Mouse (Mus musculus): ENCODE results near the gene Epb41l3. TPM values are rescaled to one million over a fixed set of nuclear protein-coding genes. Genes with fewer than 3 reads are reported as not detected.

Epb41l3 gene
- total RNA-seq, 4 experiments from 2014 or later = 13.7 to 19.4 (median 14.6) TPM

GRCm38 (mm10) chr17:69237172-69237571, 161.7 kb downstream of the Epb41l3 start:
- no peak for DNase-seq (ENCODE audit: low spot score)

DNA sequence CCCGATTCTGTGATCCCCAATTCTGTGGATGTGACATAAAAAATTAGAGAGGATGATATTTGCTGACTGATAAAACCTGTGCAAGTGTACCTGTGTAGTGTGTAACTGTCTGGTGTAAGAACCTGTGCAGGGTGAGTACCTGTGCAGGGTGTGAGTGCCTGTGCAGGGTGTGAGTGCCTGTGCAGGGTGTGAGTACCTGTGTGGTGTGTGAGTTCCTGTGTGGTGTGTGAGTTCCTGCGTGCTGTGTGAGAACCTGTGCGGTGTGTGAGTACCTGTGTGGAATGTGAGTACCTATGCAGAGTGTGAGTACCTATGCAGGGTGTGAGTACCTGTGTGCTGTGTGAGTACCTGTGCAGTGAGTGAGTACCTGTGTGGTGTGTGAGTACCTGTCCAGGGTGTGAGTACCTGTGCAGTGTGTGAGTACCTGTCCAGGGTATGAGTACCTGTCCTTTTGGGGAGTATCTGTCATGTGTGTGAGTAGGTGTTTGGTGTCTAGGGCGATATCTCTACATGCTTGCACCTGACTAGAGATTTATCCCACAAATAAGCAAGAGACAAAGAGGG, 163.4 kb downstream of the Epb41l3 start:
- DNase-seq (ENCODE audit: low spot score) = no peak

DNA sequence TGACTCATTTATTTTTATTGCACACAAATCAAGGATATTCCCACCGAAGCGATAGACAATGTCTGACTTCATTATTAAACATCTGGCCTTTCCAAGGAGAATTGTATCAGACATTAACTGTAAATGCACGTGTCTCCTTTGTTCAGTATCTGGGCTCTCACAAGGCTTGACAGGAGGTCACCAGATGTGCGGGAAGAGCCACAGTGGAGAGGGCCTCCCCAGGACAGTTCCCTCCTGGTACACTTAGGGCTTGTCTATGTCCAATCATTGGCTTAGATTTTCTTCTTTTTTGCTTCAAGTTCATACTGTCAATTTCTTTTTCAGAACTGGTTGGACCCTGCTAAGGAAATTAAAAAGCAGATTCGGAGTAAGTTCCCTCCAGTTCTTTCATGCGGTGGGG, 163.9 kb downstream of the Epb41l3 start:
- no peak for DNase-seq (ENCODE audit: low spot score)

- DNase-seq (ENCODE audit: low spot score) = no peak
Measured at GRCm38 (mm10) chr17:69255834-69256233, 180.4 kb downstream of the Epb41l3 start.

- DNase-seq (ENCODE audit: low spot score) = peak; percentile 6
Measured at GRCm38 (mm10) chr17:69256441-69256840, 181.0 kb downstream of the Epb41l3 start.

- no peak for DNase-seq (ENCODE audit: low spot score)
Measured at GRCm38 (mm10) chr17:69263810-69264565, 188.5 kb downstream of the Epb41l3 start.

DNA sequence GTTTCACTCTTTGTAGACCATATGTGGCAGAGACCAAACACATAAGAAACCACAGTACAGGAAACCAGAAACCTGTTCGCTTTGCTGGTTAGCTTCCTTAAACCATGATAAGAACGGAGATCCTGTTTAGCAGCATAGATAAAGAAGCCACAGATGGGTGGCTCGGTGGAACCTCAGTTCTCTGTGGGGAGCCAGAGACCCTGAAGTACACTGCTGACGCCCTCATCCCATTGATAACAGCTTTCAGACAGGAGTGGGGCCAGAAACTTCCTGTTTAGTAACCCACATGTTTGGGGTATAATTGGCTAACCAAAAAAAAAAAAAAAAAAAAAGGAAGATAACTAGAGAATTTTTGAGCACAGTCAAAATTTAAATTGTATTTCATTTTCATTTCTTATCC, 189.7 kb downstream of the Epb41l3 start:
- DNase-seq (ENCODE audit: low spot score) = no peak

DNA sequence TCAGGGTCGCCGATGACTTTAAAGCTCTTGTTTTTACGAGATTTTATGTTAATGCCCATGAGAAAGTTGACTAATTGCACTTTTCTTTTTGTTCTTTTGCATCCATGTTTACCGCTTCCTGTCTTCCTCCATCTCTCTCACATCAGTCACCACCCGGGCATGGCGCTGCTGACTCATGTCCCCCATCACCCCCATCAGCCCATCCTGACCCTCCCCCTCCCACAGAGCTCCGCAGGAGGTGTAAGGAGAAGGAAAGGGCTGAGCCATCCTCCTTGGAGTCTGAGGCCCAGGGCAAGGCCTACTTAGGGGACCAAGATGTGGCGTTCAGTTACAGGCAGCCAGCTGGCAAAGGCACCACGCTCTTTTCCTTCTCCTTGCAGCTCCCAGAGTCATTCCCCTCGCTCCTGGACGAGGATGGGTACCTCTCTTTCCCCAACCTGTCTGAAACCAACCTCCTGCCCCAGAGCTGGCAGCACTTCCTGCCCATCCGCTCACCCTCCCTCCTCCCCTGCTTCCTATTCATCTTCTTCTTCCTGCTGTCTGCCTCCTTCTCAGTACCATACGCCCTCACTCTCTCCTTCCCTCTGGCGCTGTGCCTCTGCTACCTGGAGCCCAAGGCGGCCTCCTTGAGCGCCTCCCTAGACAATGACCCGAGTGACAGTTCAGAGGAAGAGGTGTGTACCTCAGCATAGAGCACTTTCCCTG, 190.4 kb downstream of the Epb41l3 start:
- DNase-seq (ENCODE audit: low spot score) = no peak

DNA sequence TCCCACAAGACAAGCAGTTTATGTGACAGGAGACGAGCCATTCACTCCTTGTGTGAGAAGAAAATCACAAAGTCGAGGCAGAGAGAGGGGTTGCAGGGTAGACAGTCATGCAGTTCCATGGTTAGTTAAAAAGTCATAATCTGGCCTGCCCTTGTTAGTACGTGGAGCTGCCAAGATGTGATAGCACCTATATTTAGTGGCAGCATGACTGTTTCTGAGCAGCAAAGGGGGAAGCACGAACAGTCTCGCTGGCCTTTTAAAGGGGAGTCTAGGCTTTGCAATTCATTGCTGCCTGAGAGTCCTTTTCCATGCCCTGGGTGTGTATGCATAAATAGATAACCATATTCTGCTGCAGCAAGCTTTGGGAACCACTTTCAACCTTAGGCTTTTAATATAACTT, 191.5 kb downstream of the Epb41l3 start:
- peak; percentile 14 for DNase-seq (ENCODE audit: low spot score)

DNA sequence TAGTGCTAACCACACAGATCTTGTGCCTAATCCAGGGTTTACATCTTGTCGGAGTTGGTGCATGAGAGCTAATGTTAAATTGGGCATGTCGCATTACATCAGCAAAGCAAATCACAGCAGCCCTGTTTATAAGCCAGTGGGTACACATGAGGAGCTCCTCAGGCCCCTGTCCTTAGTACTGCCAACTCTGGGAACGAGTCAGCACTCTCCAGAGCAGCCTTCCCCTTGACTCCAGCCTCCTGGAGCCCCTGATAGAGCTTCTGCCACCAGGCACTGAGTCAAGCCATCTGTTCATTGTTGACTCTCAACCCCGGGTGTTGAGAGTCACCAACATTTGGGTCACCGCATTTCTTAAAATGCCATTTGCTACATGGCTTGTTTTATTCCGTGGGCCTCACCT, 192.0 kb downstream of the Epb41l3 start:
- DNase-seq (ENCODE audit: low spot score) = peak; percentile 28

DNA sequence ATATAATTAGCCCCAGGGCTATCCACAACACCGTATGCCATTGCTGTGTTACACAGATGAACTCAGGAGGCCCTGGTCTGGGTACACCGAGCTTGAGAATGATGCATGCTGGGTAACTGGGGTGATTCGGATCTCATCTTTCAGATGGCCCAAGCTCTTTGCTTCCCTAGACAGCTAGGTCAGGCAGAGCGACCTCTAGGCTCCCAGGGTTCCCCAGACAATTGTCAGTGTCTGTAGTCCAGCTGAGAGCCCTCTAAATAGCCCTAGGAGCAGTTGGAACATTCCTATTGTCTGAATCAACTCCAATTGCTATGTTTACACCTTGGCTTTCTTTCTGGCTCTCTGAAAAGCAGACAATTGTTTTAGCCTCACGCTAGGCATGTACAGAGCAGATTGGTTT, 201.9 kb downstream of the Epb41l3 start:
- peak; percentile 38 for DNase-seq (ENCODE audit: low spot score)

DNA sequence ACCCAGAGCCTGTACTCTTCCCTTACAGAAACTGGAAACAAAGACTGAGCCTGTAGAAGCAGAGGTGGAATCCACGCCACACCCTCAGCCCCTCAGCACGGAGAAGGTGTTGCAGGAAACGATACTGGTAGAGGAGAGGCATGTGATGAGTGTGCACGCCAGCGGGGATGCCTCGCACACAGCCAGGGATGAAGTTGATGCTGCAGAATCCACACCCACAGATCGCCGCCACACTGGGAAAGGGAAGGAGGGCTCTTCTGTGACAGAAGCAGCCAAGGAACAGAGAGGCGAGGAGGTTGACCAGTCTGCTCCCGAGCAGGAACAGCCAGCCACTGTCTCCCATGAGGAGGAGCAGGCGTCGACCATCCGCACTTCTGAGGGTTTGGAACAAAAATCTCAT, 209.0 kb downstream of the Epb41l3 start:
- DNase-seq (ENCODE audit: low spot score) = no peak

GRCm38 (mm10) chr17:69288130-69288529, 212.6 kb downstream of the Epb41l3 start:
- no peak for DNase-seq (ENCODE audit: low spot score)

DNA sequence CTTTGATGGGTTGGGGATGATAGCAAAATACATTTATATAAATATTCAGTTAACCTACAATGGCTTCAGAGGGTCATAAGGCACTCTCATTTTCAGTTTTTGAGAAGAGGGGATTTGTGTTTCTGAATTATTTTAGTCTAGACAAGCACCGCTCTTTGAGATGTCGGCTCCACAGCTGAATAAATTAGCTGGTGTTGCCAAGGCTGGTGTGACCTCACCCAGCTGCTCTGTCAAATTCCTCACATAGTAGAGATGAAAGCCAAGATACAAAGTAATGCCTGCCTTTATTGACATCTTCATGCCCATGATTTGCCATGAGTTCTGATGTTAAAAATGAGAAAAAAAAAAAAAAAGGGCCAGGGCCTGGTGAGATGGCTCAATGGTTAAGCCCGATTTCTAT, 214.8 kb downstream of the Epb41l3 start:
- DNase-seq (ENCODE audit: low spot score) = no peak

DNA sequence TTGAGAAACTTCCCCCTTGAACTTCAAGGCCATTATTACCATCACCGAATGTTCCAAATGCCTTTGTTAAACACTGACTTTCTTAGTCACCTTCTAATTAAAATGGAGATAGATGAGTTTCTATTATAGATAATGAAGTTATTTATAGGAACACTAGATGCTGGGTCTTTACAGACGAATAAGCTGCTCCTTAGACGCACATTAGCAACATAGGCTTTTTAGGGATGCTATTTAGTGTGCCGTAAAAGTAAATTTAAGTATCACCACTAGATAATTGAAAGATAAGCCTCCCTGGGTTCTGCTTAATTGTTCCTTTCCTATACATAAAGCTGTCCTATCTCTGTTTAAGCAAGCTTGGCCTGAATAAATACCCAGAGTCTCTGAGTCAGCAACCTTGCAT, 226.1 kb downstream of the Epb41l3 start:
- DNase-seq (ENCODE audit: low spot score) = no peak

DNA sequence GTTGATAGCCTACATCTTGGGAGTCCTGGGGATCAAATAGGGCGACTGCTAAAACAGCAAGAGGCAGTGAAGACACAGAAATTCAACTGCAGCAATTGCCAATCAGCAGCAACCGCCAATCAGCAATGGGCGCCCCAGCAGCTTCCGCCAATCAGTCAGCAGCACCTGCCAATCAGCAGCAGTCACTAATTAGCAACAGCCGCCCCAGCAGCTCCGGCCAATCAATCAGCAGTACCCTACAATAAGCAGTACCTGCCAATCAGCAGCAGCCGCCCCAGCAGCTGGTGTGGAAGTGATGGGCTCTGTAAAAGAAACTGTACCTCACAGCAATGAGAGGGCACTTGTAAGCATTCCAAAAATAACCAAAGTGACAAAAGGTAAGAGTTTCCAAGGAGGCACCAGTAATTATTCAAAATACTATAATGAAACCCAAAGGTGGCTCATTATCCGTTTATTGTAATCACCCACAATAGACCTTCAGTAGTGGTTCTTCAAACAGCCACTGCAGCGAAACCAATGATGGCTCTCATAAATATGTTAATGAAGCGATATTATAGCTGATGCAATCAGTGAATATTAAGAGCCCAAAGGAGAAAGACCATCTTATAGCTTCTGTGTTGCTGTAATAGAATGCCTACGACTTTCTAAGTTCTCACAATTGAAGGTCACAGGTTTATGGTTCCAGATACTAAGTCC, 228.2 kb downstream of the Epb41l3 start:
- DNase-seq (ENCODE audit: low spot score) = no peak

GRCm38 (mm10) chr17:69307636-69308035, 232.2 kb downstream of the Epb41l3 start:
- no peak for DNase-seq (ENCODE audit: low spot score)

DNA sequence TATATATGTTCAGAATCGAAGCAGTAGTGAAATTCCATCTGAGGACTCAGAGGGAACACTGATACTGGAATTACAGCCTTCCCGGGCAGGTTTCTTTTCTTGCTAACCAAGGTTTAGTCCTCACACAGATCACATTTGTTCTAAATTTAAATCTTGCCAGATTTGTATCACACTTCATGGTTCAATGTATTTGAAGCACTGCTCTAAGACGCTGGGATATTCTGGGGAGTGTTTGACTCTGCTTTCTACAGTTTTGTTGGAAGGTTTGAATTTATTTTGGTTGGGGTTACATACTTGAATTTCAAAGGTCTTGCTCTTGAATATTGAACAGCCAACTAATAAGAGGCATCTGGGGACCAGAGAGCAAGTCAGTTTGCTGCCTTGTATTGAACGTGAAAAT, 234.4 kb downstream of the Epb41l3 start:
- no peak for DNase-seq (ENCODE audit: low spot score)

DNA sequence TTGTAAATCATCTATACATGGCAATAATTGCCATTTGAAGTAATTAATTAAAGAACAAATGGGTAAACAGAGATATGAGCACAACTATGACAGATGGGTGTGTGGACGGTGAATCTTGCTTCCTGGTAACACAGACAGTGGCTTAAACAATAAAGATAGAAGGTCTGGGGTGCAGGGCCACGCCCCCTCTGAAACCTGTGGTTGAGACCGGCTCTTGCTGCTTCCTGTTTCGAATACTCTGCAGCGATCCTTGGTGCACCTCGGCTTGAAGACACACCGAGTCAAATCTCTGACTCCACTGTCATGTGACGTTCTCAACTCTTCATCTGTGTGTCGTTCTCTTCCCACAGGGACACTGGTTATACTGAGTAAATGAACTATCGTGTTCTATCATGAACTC, 245.0 kb downstream of the Epb41l3 start:
- DNase-seq (ENCODE audit: low spot score) = no peak

DNA sequence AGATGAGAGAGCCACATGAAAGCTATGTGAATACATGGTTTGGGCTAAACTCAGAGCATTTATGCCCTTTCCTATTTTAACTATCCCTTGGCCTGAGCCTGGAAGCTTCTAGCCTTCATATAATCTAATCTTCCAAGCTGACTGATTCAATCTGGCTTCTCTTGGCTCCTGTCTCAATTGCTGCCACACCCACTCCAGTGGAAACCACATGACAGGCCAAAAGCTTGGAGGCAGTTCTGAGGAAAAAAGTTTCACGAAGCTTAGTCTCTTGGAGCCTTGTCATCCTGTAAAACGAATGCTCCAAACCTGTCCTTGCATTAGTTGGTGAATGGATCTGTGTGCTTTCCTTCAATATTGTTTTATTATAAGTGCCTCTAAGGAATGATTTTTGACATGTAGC, 247.2 kb downstream of the Epb41l3 start:
- no peak for DNase-seq (ENCODE audit: low spot score)
